Comparison of ENCODE assay signal across 7 mouse cellular contexts in genomic region chr16:6716214-6716911, GRCm38 (mm10).
DNase-seq lines count a peak whose midpoint lies in the region; ATAC-seq and TF ChIP-seq lines count a peak whose summit lies in the region.

No protein-coding gene starts in this region.

- TF ChIP-seq POLR2A in brain, embryonic 14.5 days (IDR thresholded peaks at IDR 0.05; ENCODE audit: borderline replicate concordance, extremely low read depth, insufficient read depth, insufficient read length, poor library complexity, severe bottlenecking), result no peak

- H3K9me3 ChIP-seq in forebrain, embryonic 16.5 days (ENCODE audit: control insufficient read depth, low read length), result no peaks in the 10 kb centered on the region

- H3K27me3 ChIP-seq in forebrain, embryonic 16.5 days (replicated peaks; ENCODE audit: control insufficient read depth, insufficient read depth, low read length), result no peaks in the 10 kb centered on the region

- H3K9ac ChIP-seq in forebrain, embryonic 16.5 days (replicated peaks; ENCODE audit: low read depth, low read length), result no peak overlapping the region

- WGBS in forebrain, embryonic 16.5 days, result 48% methylated on average over 9 of the region's 9 CpGs

- H3K27ac ChIP-seq in forebrain, embryonic 16.5 days (ENCODE audit: low read length), result no peak overlapping the region

- ATAC-seq in forebrain, embryonic 16.5 days, result peak; percentile 91
- ATAC-seq in erythroblast, adult 5-6 weeks (replicated peaks; ENCODE audit: low FRiP score, poor library complexity, severe bottlenecking), result no peak

- no peaks in the 10 kb centered on the region for H3K36me3 ChIP-seq in forebrain, embryonic 16.5 days (ENCODE audit: control insufficient read depth, insufficient read depth)

- peaks cover 6% of the 10 kb centered on the region for H3K4me1 ChIP-seq in forebrain, embryonic 16.5 days (replicated peaks; ENCODE audit: control insufficient read depth, insufficient read depth, low read length)

- H3K4me3 ChIP-seq in forebrain, embryonic 16.5 days (replicated peaks; ENCODE audit: low read length), result no peak overlapping the region

- peak; percentile 94 for DNase-seq in left cerebral cortex, postnatal 4 days
- DNase-seq in left cerebral cortex, postnatal 36 days (ENCODE audit: low spot score in 2 of 2), result no peak
- peak; percentile 89 for DNase-seq in brain, embryonic 14.5 days (ENCODE audit: low read depth)
- peak; percentile 44 to 78 for DNase-seq in lung, postnatal 4 days
- no peak for DNase-seq in spleen, adult 18-20 months

- no peak overlapping the region for H3K4me2 ChIP-seq in forebrain, embryonic 16.5 days (ENCODE audit: low read length)

- intact Hi-C loops in left cerebral cortex, postnatal 4 days (cut with DNase I), result no loop called here
- intact Hi-C loops in left cerebral cortex, postnatal 36 days (cut with DNase I), result no loop called here

- TF ChIP-seq CTCF in brain, embryonic 14.5 days (IDR thresholded peaks at IDR 0.05; ENCODE audit: borderline replicate concordance, extremely low read depth, insufficient read depth, insufficient read length), result no peak

Comparison
In these comparisons a context has a peak if more than half of its experiments do, and no peak if none do; other contexts are left out.
1. DNase-seq: peak in left cerebral cortex, postnatal 4 days (single experiment), brain, embryonic 14.5 days (single experiment) and lung, postnatal 4 days (2 of 2); none in left cerebral cortex, postnatal 36 days (0 of 2) and spleen, adult 18-20 months (0 of 2).